Mouse (Mus musculus): ENCODE results near the gene Mrpl55. TPM values are rescaled to one million over a fixed set of nuclear protein-coding genes. Genes with fewer than 3 reads are reported as not detected.

The Mrpl55 gene
- polyA plus RNA-seq, 1 experiment from 2014 or later: 84.8 TPM

DNA sequence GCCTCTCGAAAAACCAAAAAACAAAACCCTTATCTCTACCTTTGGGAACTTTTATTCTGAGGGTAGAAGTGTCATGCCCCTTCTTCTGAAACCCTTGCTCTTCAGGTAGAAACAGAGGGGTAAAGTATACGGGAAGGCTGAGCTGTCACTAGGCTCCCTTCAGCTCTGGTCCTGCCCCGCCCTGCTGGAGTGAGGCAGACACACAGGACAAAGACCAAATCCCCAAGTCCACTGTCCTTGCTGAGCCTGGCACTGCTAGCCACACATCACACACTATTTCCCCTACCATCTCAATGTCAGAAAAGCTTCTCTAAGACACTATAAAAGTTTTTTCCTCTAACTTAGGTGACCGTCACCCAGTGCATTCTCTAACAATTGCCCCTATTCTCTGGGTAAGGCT lies 20.0 kb downstream of the Mrpl55 start:
- Histone ChIP-seq H3K9ac (ENCODE audit: low read length) (no peak overlapping the region), H3K9me3 (ENCODE audit: control insufficient read depth, low read length) (no peaks in the 10 kb centered on the region), H3K4me2 (ENCODE audit: low read depth, low read length) (no peak overlapping the region), H3K36me3 (ENCODE audit: control insufficient read depth, insufficient read depth, low read length) (peaks cover 4% of the 10 kb centered on the region; the same call in 1 of the 2 replicates), H3K4me1 (replicated peaks; ENCODE audit: control insufficient read depth, insufficient read depth, low read length) (peaks cover 63% of the 10 kb centered on the region), H3K27me3 (ENCODE audit: control insufficient read depth, insufficient read depth, low read depth, low read length) (no peaks in the 10 kb centered on the region), H3K27ac (ENCODE audit: low read length) (no peak overlapping the region), H3K4me3 (ENCODE audit: low read length) (no peak overlapping the region)
- 79% methylated on average over 4 of the region's 4 CpGs for WGBS
- no peak for ATAC-seq (ENCODE audit: low read depth)

DNA sequence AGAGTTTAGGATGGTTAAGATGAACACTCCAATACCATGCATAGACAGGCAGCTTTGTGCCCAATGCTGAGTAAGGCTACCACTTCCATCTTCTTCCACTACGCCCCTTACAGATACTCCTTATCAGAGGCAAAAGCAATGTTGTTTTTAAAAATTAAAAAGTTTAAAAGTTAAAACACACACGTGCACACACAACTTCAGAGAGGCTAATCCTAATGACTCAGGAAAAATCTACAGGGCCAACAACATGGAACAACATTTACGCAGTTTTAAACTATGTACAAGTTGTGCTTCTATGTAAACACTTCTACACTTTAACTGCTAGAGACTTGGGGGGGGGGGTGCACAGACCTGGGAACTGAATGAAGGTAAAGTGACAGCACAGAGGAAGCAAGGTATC lies 21.7 kb downstream of the Mrpl55 start:
- H3K4me2 ChIP-seq (ENCODE audit: low read depth, low read length): no peak overlapping the region

DNA sequence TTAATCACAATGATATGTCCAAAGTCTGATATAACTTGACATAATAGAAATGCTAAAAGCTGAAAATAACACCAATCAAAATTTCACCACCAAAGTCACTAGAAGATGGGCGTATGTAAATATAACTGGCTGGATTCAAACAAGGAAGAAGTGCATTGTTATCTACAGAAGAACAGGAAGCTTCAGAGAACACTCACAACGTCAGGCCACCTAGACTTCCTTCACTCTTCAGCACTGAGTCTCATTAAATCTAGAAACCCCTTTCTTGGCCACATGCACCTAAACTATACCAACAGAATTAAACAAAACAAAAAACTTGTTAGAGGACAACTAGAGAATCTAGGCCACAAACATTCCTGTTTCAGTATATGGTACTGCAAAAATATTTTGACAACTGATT lies 22.2 kb downstream of the Mrpl55 start:
- Histone ChIP-seq H3K4me2 (ENCODE audit: low read depth, low read length) (no peak overlapping the region), H3K27ac (ENCODE audit: low read length) (no peak overlapping the region), H3K4me1 (replicated peaks; ENCODE audit: control insufficient read depth, insufficient read depth, low read length) (peaks cover 48% of the 10 kb centered on the region), H3K27me3 (ENCODE audit: control insufficient read depth, insufficient read depth, low read depth, low read length) (no peaks in the 10 kb centered on the region), H3K9ac (ENCODE audit: low read length) (no peak overlapping the region), H3K9me3 (ENCODE audit: control insufficient read depth, low read length) (no peaks in the 10 kb centered on the region), H3K4me3 (ENCODE audit: low read length) (no peak overlapping the region), H3K36me3 (ENCODE audit: control insufficient read depth, insufficient read depth, low read length) (no peaks in the 10 kb centered on the region)
- ATAC-seq (ENCODE audit: low read depth): no peak
- 33% methylated on average over 2 of the region's 2 CpGs for WGBS

More for the DNA sequence above, 21.7 kb downstream of the Mrpl55 start:
- H3K27ac ChIP-seq (ENCODE audit: low read length): no peak overlapping the region
- ATAC-seq (ENCODE audit: low read depth): no peak
- H3K27me3 ChIP-seq (ENCODE audit: control insufficient read depth, insufficient read depth, low read depth, low read length): no peaks in the 10 kb centered on the region
- H3K4me3 ChIP-seq (ENCODE audit: low read length): no peak overlapping the region
- H3K9me3 ChIP-seq (ENCODE audit: control insufficient read depth, low read length): no peaks in the 10 kb centered on the region
- H3K4me1 ChIP-seq (replicated peaks; ENCODE audit: control insufficient read depth, insufficient read depth, low read length): peaks cover 50% of the 10 kb centered on the region
- 0 out of 2 replicates have a peak, but pooled peaks cover 1% of the 10 kb centered on the region for H3K36me3 ChIP-seq (ENCODE audit: control insufficient read depth, insufficient read depth, low read length)
- H3K9ac ChIP-seq (ENCODE audit: low read length): no peak overlapping the region
- 69% methylated on average over 3 of the region's 3 CpGs for WGBS

DNA sequence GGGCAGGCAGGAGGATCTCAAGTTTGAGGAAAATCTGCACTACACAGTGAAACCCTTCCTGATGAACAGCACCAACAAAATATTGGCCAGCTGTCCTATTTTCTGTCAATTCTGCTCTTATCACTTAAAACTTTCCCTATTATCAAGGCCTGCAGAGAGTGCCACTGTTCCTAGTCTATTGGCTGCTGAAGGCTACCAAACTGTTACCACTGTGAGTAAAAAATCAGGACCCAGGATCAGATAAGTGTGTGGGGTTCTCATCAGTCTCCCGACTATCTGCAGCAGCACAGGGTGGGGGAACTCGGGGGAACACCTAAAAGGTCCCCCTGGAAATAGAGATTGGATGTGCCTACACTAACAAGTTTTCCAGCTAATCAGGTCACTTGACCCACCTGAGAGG lies 22.9 kb downstream of the Mrpl55 start:
- Histone ChIP-seq H3K36me3 (ENCODE audit: control insufficient read depth, insufficient read depth, low read length) (no peaks in the 10 kb centered on the region), H3K9ac (ENCODE audit: low read length) (peak overlapping the region; percentile 20; the same call in 1 of the 2 replicates), H3K4me2 (ENCODE audit: low read depth, low read length) (peak overlapping the region; percentile 81), H3K4me1 (replicated peaks; ENCODE audit: control insufficient read depth, insufficient read depth, low read length) (peaks cover 44% of the 10 kb centered on the region), H3K27ac (ENCODE audit: low read length) (no peak overlapping the region), H3K27me3 (ENCODE audit: control insufficient read depth, insufficient read depth, low read depth, low read length) (no peaks in the 10 kb centered on the region), H3K4me3 (ENCODE audit: low read length) (no peak overlapping the region), H3K9me3 (ENCODE audit: control insufficient read depth, low read length) (no peaks in the 10 kb centered on the region)
- ATAC-seq (ENCODE audit: low read depth): no peak
- WGBS: 43% methylated on average over 2 of the region's 2 CpGs

DNA sequence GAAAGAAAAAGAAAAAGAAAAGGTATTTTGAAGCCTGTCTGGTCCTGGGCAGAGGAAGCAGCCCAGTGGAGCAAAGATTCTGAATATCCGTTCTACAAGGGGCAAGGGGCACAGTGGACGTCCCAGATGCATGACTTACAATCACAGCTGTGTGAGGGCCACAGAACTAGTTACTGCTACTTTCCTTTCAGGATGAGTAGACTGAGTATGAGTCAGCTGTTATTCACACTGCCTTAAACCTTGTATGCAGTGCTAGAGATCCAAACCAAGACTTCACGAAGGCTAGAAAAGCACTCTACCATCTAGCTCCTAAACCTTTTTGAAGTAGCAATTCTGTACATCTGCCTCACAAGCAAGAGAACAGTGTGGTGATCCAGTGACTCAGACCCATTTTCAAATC lies 24.0 kb downstream of the Mrpl55 start:
- H3K4me3 ChIP-seq (ENCODE audit: low read length): peak overlapping the region; percentile 96
- peaks cover 42% of the 10 kb centered on the region for H3K4me1 ChIP-seq (replicated peaks; ENCODE audit: control insufficient read depth, insufficient read depth, low read length)
- no peaks in the 10 kb centered on the region for H3K9me3 ChIP-seq (ENCODE audit: control insufficient read depth, low read length)
- WGBS: 24% methylated on average over 3 of the region's 3 CpGs
- peak overlapping the region; percentile 99 for H3K9ac ChIP-seq (ENCODE audit: low read length)
- no peaks in the 10 kb centered on the region for H3K27me3 ChIP-seq (ENCODE audit: control insufficient read depth, insufficient read depth, low read depth, low read length)
- no peaks in the 10 kb centered on the region for H3K36me3 ChIP-seq (ENCODE audit: control insufficient read depth, insufficient read depth, low read length)
- ATAC-seq (ENCODE audit: low read depth): no peak
- peak overlapping the region; percentile 81 for H3K4me2 ChIP-seq (ENCODE audit: low read depth, low read length)
- no peak overlapping the region for H3K27ac ChIP-seq (ENCODE audit: low read length)

DNA sequence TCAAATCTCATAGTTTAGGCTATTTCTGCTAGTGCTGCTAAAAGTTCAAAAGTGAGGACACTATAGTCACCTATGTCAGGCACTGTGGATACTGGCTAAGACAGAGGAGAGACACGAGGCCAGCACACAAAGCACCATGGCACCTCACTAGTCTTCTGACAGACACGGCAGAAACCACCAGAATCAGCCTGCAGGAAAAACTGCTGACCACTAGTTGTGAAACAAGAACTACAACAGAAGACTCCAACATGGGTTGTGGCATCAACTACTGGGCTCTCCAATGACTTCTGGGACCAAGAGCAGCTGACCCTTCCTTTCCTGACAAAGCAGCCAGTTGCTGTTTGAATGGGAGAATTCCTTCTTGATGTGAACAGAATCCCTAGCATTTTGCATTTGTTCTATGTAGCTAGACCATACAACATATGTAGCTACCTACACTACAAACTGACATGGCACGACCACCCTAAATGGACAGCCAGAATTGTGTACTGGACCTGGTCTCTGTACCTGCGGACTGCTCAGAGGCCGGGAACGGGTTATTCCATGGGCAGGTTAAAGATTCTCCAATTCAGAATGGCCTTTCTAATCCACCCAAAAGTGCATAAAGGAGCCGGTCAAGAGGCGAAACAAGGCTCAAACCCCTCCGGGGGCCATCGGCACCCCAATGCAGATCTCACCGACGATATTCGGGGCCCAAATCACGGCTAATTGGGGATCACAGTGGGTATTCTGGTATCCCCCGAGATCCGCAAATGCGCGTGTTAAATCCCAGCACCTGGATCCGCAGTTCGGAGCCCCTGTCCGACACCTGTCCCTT lies 24.7 kb downstream of the Mrpl55 start:
- H3K27ac ChIP-seq (ENCODE audit: low read length): peak overlapping the region; percentile 93
- H3K4me2 ChIP-seq (ENCODE audit: low read depth, low read length): peak overlapping the region; percentile 81
- 2% methylated on average over 21 of the region's 21 CpGs for WGBS
- peak overlapping the region; percentile 96 for H3K4me3 ChIP-seq (ENCODE audit: low read length)
- no peaks in the 10 kb centered on the region for H3K9me3 ChIP-seq (ENCODE audit: control insufficient read depth, low read length)
- H3K4me1 ChIP-seq (replicated peaks; ENCODE audit: control insufficient read depth, insufficient read depth, low read length): peaks cover 41% of the 10 kb centered on the region
- H3K9ac ChIP-seq (ENCODE audit: low read length): peak overlapping the region; percentile 99
- no peaks in the 10 kb centered on the region for H3K36me3 ChIP-seq (ENCODE audit: control insufficient read depth, insufficient read depth, low read length)
- no peak for ATAC-seq (ENCODE audit: low read depth)
- no peaks in the 10 kb centered on the region for H3K27me3 ChIP-seq (ENCODE audit: control insufficient read depth, insufficient read depth, low read depth, low read length)

DNA sequence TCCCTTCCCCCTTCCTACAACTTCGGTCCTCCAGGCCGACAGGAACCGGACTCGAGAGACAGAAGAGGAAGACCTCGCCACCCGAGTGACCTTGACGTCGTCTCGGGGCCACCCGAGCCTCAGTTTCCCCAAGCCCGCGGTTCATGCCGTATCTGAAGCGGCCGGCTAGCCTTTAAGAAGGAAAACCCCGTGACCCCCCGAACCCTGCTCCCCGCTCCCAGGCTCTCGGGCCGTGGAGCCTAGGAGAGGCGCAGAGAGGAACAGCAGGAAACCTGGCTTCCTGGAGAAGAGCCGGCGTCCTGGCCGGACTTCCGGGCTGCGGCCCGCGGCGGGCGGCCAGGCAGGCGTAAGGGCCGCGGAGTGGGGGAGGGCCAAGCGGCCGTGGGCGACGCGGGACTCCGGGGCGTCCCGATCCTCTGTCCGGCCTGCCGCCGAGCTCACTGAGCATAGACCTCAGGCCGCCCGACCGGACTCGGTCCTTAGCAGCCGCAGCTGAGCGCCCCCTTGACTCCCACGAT lies 25.4 kb downstream of the Mrpl55 start:
- peak overlapping the region; percentile 81 for H3K4me2 ChIP-seq (ENCODE audit: low read depth, low read length)
- under 1% methylated on average over 35 of the region's 51 CpGs for WGBS
- no peaks in the 10 kb centered on the region for H3K27me3 ChIP-seq (ENCODE audit: control insufficient read depth, insufficient read depth, low read depth, low read length)
- no peaks in the 10 kb centered on the region for H3K9me3 ChIP-seq (ENCODE audit: control insufficient read depth, low read length)
- peak overlapping the region; percentile 93 for H3K27ac ChIP-seq (ENCODE audit: low read length)
- peaks cover 36% of the 10 kb centered on the region for H3K4me1 ChIP-seq (replicated peaks; ENCODE audit: control insufficient read depth, insufficient read depth, low read length)
- H3K9ac ChIP-seq (ENCODE audit: low read length): peak overlapping the region; percentile 99
- H3K36me3 ChIP-seq (ENCODE audit: control insufficient read depth, insufficient read depth, low read length): no peaks in the 10 kb centered on the region
- peak; percentile 85 for ATAC-seq (ENCODE audit: low read depth)
- H3K4me3 ChIP-seq (ENCODE audit: low read length): peak overlapping the region; percentile 96

DNA sequence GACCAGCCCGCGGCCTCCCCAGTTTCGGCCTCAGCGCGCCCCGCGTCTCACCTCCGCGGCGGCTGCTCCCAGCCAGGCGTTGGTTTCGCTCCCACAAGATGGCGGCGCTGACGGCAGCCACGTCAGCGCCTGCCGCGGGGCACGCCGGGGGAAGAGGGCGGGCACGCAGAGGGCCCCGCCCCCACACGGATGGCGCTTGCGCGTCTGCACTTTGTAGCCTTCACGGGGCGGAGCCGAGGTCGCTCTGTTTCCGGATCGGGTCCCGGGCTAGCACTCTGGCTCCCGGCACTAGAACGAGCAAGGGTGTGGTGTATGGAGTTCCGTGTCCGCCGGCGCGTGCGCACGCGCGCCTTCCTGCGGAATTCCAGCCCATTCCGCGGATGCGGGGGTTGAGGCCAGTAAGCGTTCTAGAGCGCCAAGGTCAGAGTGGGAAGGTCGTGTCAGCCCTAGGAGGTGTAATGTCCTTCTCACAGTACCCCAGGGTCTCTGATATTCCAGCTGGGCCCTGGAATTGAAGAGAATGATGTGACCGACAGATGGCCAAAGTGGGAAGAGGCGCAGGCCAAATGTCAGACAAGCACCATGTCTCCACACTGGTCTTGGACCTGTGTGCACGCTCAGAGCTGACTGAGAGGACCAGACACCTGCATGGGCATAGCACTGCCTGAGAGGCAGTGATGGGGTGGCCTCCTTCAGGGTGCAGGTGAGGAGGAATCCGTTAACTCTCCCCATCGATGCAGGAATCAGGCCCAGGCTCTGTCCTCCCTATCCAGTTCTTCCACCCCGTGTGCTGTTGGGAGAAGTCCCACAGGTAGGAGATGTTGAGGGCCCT lies 26.1 kb downstream of the Mrpl55 start, which contains the start of gene Arf1:
Gene Arf1 (minus strand): TSS at position 149 of the 832 bp plus-strand sequence.
- no peaks in the 10 kb centered on the region for H3K9me3 ChIP-seq (ENCODE audit: control insufficient read depth, low read length)
- 6% methylated on average over 49 of the region's 59 CpGs for WGBS
- peak within 1 kb of the TSS; percentile 96 for H3K4me3 ChIP-seq (ENCODE audit: low read length)
- H3K36me3 ChIP-seq (ENCODE audit: control insufficient read depth, insufficient read depth, low read length): no peaks in the 10 kb centered on the region
- peak within 1 kb of the TSS; percentile 81 for H3K4me2 ChIP-seq (ENCODE audit: low read depth, low read length)
- no peaks in the 10 kb centered on the region for H3K27me3 ChIP-seq (ENCODE audit: control insufficient read depth, insufficient read depth, low read depth, low read length)
- H3K9ac ChIP-seq (ENCODE audit: low read length): peak within 1 kb of the TSS; percentile 99
- peaks cover 34% of the 10 kb centered on the region for H3K4me1 ChIP-seq (replicated peaks; ENCODE audit: control insufficient read depth, insufficient read depth, low read length)
- peak; percentile 98 for ATAC-seq (ENCODE audit: low read depth)
- peak within 1 kb of the TSS; percentile 93 for H3K27ac ChIP-seq (ENCODE audit: low read length)
